Mouse (Mus musculus): ENCODE data around the gene Sh3bp5.

Gene Sh3bp5

GRCm38 (mm10) chr14:31403556-31403955 lies 32.3 kb downstream of the Sh3bp5 start:
- POLR2A ChIA-PET: interaction anchor here in 2 of 4 experiments (0.5 to 1.2 kb wide), 2 partner anchors 9 to 762 kb away, joined by 3 to 5 read pairs; no protein-coding TSS in a partner anchor
- CTCF ChIA-PET: interaction anchor here in 3 of 4 experiments (0.6 to 1.2 kb wide), 3 partner anchors 69 to 256 kb away, joined by 3 to 7 read pairs (median 4); no protein-coding TSS in a partner anchor

DNA sequence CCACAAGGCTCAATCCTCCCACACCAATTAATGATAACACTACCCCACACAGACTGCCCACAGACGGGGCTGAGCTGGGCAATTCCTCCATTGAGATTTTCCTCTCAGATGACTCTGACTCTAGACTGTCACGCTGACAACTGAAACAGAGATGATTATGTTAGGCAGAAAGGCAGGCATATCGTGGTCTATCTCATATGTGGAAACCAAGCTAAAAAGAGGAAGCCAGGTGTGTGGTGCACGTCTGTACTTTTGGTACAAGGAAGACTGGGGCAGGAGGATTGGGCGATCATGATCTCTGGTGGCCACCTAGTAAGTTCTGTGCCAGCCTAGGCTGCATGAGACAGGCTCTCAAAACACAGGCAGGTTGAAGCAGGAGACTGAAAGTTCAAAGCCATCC lies 33.2 kb downstream of the Sh3bp5 start:
- POLR2A ChIA-PET: interaction anchor here in 3 of 4 experiments (0.5 to 0.8 kb wide), 4 partner anchors 19 to 392 kb away, joined by 3 to 4 read pairs (median 3); no protein-coding TSS in a partner anchor
- CTCF ChIA-PET: interaction anchor here in 1 of 4 experiments (1.2 kb wide), 1 partner anchor 242 kb away, joined by 4 read pairs; no protein-coding TSS in a partner anchor

GRCm38 (mm10) chr14:31401918-31402427 lies 33.9 kb downstream of the Sh3bp5 start:
- POLR2A ChIA-PET: interaction anchor here in 1 of 4 experiments (0.8 kb wide), 1 partner anchor 38 kb away, joined by 3 read pairs; no protein-coding TSS in a partner anchor
- CTCF ChIA-PET: interaction anchor here in 1 of 4 experiments (1.2 kb wide), 1 partner anchor 243 kb away, joined by 4 read pairs; no protein-coding TSS in a partner anchor

DNA sequence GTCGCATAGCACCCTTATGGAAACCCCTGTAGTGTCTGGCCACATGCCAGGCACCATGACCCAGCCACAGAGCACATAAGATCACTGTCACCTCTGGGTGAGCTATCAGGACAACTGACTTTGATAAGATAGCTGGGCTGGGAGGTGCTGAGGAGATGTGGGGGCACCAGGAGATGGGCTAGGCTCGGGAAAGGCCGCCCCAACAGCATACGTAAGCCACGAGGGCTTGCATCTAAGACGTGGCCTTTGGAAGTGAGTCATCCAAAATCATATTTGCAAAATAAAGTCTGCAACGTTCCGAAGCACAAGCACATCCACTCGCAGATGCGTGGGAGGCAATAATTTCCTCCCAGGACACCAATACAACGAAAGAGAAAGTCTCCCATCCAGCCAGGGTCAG lies 35.0 kb downstream of the Sh3bp5 start:
- CTCF ChIA-PET: no interaction called here
- POLR2A ChIA-PET: no interaction called here

DNA sequence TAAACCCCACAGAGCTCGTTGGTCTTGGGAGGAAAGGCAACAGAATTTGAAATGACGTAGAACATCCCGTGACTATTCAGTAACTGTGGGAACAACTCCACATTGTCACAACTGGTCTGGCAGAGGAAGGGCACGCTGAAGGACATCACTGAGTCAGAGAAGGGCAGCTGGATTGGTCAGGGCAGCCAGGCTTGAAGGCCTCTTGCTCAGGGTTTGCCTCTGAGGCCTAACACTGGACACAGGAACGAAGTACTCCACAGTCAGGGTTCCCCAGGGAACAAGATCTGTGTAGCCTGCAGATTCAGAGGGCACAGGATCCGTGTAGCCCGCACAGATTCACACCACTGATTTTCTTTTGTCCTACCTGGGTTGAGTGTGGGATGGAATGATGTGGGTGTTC lies 35.6 kb downstream of the Sh3bp5 start:
- ChIA-PET POLR2A (interaction anchor here in 1 of 4 experiments (1.2 kb wide), 1 partner anchor 31 kb away, joined by 3 read pairs; no protein-coding TSS in a partner anchor), CTCF (no interaction called here)

GRCm38 (mm10) chr14:31399271-31399670 lies 36.6 kb downstream of the Sh3bp5 start:
- CTCF ChIA-PET: interaction anchor here in 1 of 4 experiments (1.3 kb wide), 1 partner anchor 13 kb away, joined by 5 read pairs; no protein-coding TSS in a partner anchor
- POLR2A ChIA-PET: interaction anchor here in 2 of 4 experiments (1.2 kb wide), 2 partner anchors 14 to 32 kb away, joined by 3 read pairs; no protein-coding TSS in a partner anchor

DNA sequence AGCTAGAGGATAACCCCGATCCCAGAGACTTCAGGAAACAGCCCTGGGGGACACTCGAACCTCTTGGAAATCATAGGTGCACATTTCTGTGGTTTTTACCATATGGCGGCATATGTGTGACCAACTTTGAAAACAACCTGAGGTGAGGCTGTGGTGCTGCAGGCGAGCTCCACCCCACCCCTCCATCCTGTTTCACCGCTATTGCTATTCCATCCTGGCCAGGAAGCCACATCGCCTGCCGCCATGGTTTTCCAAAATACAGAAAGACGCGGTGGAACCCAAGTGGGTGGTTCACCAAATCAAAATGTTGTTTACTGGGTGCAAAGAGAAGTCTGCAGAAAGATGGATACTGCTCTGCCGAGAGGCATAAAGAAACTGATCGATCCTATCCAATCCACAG lies 37.1 kb downstream of the Sh3bp5 start:
- ChIA-PET POLR2A (interaction anchor here in 1 of 4 experiments (1.2 kb wide), 1 partner anchor 13 kb away, joined by 3 read pairs; no protein-coding TSS in a partner anchor), CTCF (interaction anchor here in 1 of 4 experiments (1.3 kb wide), 1 partner anchor 13 kb away, joined by 5 read pairs; no protein-coding TSS in a partner anchor)

DNA sequence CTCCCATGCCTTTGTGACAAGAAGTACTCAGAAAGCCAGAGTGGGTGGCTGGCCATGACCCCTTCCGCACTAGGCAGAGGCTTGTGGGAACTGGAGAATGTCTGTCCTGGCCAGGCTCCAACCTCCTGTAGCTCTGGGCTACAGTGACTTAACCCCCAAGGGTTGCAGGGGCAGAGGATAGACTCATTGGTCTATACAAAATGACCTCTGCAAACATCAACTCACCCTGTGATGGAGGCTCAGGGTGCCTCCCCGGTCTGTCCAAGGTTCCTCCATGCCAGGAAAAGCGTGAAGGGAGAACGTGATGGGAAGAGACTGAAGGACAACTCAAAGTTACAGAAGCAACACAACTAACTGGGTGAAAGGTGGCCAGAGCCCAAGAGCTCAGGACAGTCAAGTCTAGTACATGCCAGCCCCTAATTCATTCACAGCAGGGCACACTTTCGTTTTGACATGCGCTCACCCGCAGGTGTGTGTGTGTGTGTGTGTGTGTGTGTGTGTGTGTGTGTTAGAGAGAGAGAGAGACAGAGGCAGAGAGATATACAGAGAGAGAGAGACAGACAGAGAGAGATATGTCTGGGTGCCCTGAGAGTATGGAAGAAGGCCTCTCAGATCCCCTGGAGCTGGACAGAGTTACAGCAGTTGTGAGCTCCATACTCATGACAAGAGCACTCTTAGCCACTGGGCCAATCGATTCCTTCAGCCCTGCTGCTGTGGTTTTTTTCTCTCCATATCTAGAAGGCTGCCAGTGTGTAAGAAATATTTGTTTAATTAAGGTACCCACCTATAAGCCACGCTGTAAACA lies 37.9 kb downstream of the Sh3bp5 start:
- CTCF ChIA-PET: interaction anchor here in 2 of 4 experiments (0.6 to 3.8 kb wide), 4 partner anchors 13 to 75 kb away, joined by 3 to 16 read pairs (median 7); no protein-coding TSS in a partner anchor
- POLR2A ChIA-PET: interaction anchor here in 1 of 4 experiments (0.6 kb wide), 1 partner anchor 107 kb away, joined by 3 read pairs; no protein-coding TSS in a partner anchor

- POLR2A ChIA-PET: interaction anchor here in 1 of 4 experiments (0.6 kb wide), 1 partner anchor 107 kb away, joined by 3 read pairs; no protein-coding TSS in a partner anchor
- CTCF ChIA-PET: interaction anchor here in 3 of 4 experiments (0.6 to 3.8 kb wide), 6 partner anchors 12 to 1154 kb away, joined by 3 to 16 read pairs (median 4); no protein-coding TSS in a partner anchor
These were observed 38.5 kb downstream of the Sh3bp5 start for GRCm38 (mm10) chr14:31397353-31397752.

DNA sequence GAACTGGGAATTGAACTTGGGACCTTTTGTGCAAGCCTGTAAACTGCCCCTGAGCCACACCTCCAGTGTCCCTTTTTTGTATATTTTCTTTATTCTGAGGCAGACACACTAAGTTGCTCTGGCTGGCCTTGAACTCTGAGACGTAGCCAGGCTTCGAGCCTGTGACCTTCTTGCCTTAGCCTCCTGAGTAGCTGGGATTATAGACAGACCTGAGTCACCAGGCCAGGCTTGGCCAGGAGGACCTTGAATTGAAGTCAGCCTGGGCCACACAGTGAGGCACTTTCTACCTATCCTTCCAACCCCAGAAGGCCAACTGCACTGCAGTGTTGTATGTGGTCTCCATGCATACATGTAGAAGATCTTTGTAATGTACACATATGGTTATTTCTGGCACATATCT lies 39.5 kb downstream of the Sh3bp5 start:
- CTCF ChIA-PET: interaction anchor here in 2 of 4 experiments (1.2 to 3.8 kb wide), 2 partner anchors 12 to 68 kb away, joined by 4 to 16 read pairs; no protein-coding TSS in a partner anchor

GRCm38 (mm10) chr14:31395629-31396199 lies 40.2 kb downstream of the Sh3bp5 start:
- POLR2A ChIA-PET: interaction anchor here in 1 of 4 experiments (0.6 kb wide), 2 partner anchors 485 to 922 kb away, joined by 4 to 5 read pairs; no protein-coding TSS in a partner anchor
- CTCF ChIA-PET: interaction anchor here (0.6 to 3.8 kb wide), 14 partner anchors 9 to 1248 kb away, joined by 3 to 16 read pairs (median 3); no protein-coding TSS in a partner anchor

More for the DNA sequence above, 39.5 kb downstream of the Sh3bp5 start:
- POLR2A ChIA-PET: no interaction called here

DNA sequence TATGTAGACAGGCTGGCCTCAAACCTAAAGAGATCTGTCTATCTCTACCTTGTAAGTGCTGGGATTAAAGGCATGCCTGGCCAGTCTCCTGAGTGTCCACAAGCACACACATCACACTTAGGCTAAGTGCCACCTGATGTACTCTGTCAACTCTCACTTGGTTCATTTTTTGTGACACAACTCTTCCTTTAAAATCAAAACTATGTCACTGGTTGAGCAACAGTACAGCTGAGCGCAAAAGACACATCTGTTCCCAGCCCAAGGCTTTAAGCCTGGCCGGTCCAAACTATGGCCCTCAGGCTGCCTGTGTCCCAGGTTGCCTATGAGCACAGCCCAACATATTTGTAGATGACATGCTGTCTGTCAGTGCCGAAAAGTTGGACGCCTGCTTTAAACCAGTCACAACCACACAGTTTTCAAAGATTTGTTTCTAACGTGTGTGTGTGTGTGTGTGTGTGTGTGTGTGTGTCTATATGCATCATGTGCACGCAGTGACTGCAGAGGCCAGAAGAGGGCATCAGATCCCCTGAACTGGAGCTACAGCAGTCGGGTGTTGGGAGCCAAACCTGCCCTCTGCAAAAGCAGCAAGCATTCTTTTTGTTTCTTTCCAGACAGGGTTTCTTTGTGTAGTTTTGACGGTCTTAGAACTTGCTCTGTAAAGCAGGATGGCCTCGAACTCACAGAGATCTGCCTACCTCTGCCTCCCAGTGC lies 40.9 kb downstream of the Sh3bp5 start:
- POLR2A ChIA-PET: interaction anchor here in 1 of 4 experiments (0.6 kb wide), 2 partner anchors 486 to 923 kb away, joined by 4 to 5 read pairs; no protein-coding TSS in a partner anchor

GRCm38 (mm10) chr14:31393936-31394630 lies 41.8 kb downstream of the Sh3bp5 start:
- ChIA-PET POLR2A (no interaction called here), CTCF (interaction anchor here in 2 of 4 experiments (0.7 to 3.8 kb wide), 2 partner anchors 9 to 42 kb away, joined by 6 to 16 read pairs; no protein-coding TSS in a partner anchor)

More for the DNA sequence above, 40.9 kb downstream of the Sh3bp5 start:
- CTCF ChIA-PET: interaction anchor here (0.6 to 3.8 kb wide), 13 partner anchors 9 to 1247 kb away, joined by 3 to 16 read pairs (median 3); no protein-coding TSS in a partner anchor

- CTCF ChIA-PET: no interaction called here
- POLR2A ChIA-PET: no interaction called here
These were observed 42.4 kb downstream of the Sh3bp5 start for GRCm38 (mm10) chr14:31393546-31393890.

DNA sequence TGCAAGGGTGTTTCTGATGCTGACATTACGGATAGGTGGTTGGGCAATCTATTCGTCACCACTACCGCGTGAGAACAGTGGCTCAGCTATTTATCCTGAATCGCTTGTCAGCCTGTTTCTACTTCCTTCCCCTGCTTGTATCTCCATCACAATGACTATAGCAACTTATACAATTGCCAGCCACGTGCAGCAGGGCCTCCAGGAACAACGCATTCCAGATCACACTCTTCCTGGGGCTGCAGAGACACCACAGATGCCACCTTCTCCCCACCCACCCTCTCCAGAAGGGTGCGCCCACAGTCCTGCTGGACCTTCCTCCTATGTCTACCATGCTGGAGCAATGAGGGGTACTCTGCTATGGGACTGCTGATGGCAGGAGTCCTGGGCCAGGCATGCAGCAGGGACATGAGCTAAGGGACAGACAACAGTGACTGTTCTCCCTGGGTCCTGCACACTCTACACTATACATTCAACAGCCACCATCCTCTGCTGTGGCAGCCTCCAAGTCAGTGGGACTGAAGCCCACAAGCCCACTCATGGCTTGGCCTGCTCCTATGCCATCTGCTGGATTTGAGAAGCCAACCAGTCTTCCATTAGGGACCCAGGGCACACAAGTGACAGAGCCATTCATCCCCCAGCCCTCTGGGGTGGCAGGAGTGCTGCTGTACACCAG lies 42.9 kb downstream of the Sh3bp5 start:
- ChIA-PET CTCF (interaction anchor here in 2 of 4 experiments (0.6 kb wide), 2 partner anchors 438 to 559 kb away, joined by 3 read pairs; no protein-coding TSS in a partner anchor), POLR2A (no interaction called here)

- POLR2A ChIA-PET: no interaction called here
- CTCF ChIA-PET: interaction anchor here in 1 of 4 experiments (0.6 kb wide), 1 partner anchor 437 kb away, joined by 3 read pairs; no protein-coding TSS in a partner anchor
These were observed 43.6 kb downstream of the Sh3bp5 start for GRCm38 (mm10) chr14:31392300-31392699.

Measured in embryonic stem cell, embryonic (primary cell).